ENCODE assay signal across 8 mouse cellular contexts in the genomic region with DNA sequence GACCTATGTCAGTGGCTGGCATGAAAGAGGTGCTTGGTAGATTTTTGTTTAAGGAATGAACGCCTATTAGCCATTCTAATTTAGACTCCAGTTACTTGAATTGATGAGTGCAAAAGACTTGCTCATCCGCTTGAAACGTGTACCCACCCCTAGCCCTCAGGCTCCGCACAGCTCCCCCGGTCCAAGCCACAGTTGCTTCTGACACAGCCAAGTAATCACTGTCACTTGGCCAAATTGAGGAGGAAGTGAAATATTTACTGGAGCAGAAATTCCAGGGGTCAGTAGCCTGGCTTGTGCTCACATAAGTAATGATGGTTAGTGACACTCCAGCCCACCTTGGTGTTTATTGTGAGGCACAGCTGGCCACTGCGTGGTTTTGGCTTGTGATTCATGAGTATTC.
DNase-seq lines count a peak whose midpoint lies in the region; ATAC-seq and TF ChIP-seq lines count a peak whose summit lies in the region.

No protein-coding gene starts in this region.

- intact Hi-C loops in left cerebral cortex, adult 2 months (cut with DNase I): no loop called here

- no peaks in the 10 kb centered on the region for H3K27me3 ChIP-seq in lung, embryonic 14.5 days (ENCODE audit: insufficient read depth, low read length)
- H3K27me3 ChIP-seq in heart, embryonic 11.5 days (ENCODE audit: control insufficient read depth, insufficient read depth, low read length): no peaks in the 10 kb centered on the region
- no peaks in the 10 kb centered on the region for H3K27me3 ChIP-seq in midbrain, postnatal 0 days (ENCODE audit: insufficient read depth, low read length)

- H3K9me3 ChIP-seq in lung, embryonic 14.5 days (ENCODE audit: low read depth, low read length): no peaks in the 10 kb centered on the region
- H3K9me3 ChIP-seq in heart, embryonic 11.5 days (replicated peaks; ENCODE audit: control insufficient read depth, low read length): no peaks in the 10 kb centered on the region
- no peaks in the 10 kb centered on the region for H3K9me3 ChIP-seq in midbrain, postnatal 0 days (ENCODE audit: low read length)

- H3K27ac ChIP-seq in lung, embryonic 14.5 days (ENCODE audit: low read depth): peak overlapping the region; percentile 44; the same call in 1 of the 2 replicates
- H3K27ac ChIP-seq in heart, embryonic 11.5 days (ENCODE audit: low read depth, low read length): no peak overlapping the region
- peak overlapping the region; percentile 38; the same call in 1 of the 2 replicates for H3K27ac ChIP-seq in midbrain, postnatal 0 days (ENCODE audit: low read depth, low read length)
- no peak overlapping the region for H3K27ac ChIP-seq in left cerebral cortex, adult 2 months

- H3K4me3 ChIP-seq in lung, embryonic 14.5 days (ENCODE audit: low read depth, low read length): no peak overlapping the region
- no peak overlapping the region for H3K4me3 ChIP-seq in lung, adult 2 months (replicated peaks; ENCODE audit: extremely low read depth, low read depth, low read length)
- no peak overlapping the region for H3K4me3 ChIP-seq in heart, embryonic 11.5 days (ENCODE audit: low read depth, low read length)
- no peak overlapping the region for H3K4me3 ChIP-seq in midbrain, postnatal 0 days (ENCODE audit: low read depth, low read length)
- H3K4me3 ChIP-seq in left cerebral cortex, adult 2 months: no peak overlapping the region

- DNase-seq in lung, embryonic 14.5 days: peak; percentile 69
- no peak for DNase-seq in lung, adult 2 months
- DNase-seq in kidney, postnatal 10 days: peak; percentile 45
- peak; percentile 62 for DNase-seq in midbrain, postnatal 0 days (ENCODE audit: low spot score)
- no peak for DNase-seq in left cerebral cortex, adult 9 months (ENCODE audit: low spot score in 2 of 2)
- no peak for DNase-seq in ovary, postnatal 10 days (ENCODE audit: low spot score)
- DNase-seq in left cerebral cortex, adult 2 months (ENCODE audit: extremely low spot score in 1 of 2, low spot score in 2 of 2): no peak

- peaks cover 12% of the 10 kb centered on the region for H3K4me1 ChIP-seq in lung, embryonic 14.5 days (ENCODE audit: insufficient read depth)
- peaks cover 5% of the 10 kb centered on the region for H3K4me1 ChIP-seq in lung, adult 2 months (ENCODE audit: control insufficient read depth, insufficient read depth, low read length)
- peaks cover 10% of the 10 kb centered on the region for H3K4me1 ChIP-seq in heart, embryonic 11.5 days (ENCODE audit: control insufficient read depth, insufficient read depth, low read length)
- H3K4me1 ChIP-seq in midbrain, postnatal 0 days (ENCODE audit: insufficient read depth, low read length): peaks cover 3% of the 10 kb centered on the region; the same call in 1 of the 2 replicates

- peak overlapping the region; percentile 34 for H3K4me2 ChIP-seq in lung, embryonic 14.5 days
- peak overlapping the region; percentile 40; the same call in 1 of the 2 replicates for H3K4me2 ChIP-seq in heart, embryonic 11.5 days
- peak overlapping the region; percentile 19; the same call in 1 of the 2 replicates for H3K4me2 ChIP-seq in midbrain, postnatal 0 days (ENCODE audit: low read depth, low read length, poor library complexity, severe bottlenecking)

- H3K9ac ChIP-seq in lung, embryonic 14.5 days: no peak overlapping the region
- H3K9ac ChIP-seq in heart, embryonic 11.5 days (ENCODE audit: low read depth, low read length): no peak overlapping the region
- H3K9ac ChIP-seq in midbrain, postnatal 0 days (replicated peaks; ENCODE audit: low read length, poor library complexity, severe bottlenecking): 0 out of 2 replicates have a peak overlapping the region, but pooled peaks have one; percentile 19

- H3K36me3 ChIP-seq in lung, embryonic 14.5 days (ENCODE audit: insufficient read depth): no peaks in the 10 kb centered on the region
- H3K36me3 ChIP-seq in heart, embryonic 11.5 days (ENCODE audit: control insufficient read depth, insufficient read depth, low read length): no peaks in the 10 kb centered on the region
- no peaks in the 10 kb centered on the region for H3K36me3 ChIP-seq in midbrain, postnatal 0 days (ENCODE audit: insufficient read depth, low read length)

- peak; percentile 66; the same call in 1 of the 2 replicates for ATAC-seq in lung, embryonic 14.5 days (ENCODE audit: insufficient read depth)
- no peak for ATAC-seq in heart, embryonic 11.5 days (replicated peaks; ENCODE audit: insufficient number of reproducible peaks, low FRiP score, low TSS enrichment)
- no peak for ATAC-seq in midbrain, postnatal 0 days (ENCODE audit: low FRiP score)

- WGBS in lung, embryonic 14.5 days: 24% methylated on average over 6 of the region's 6 CpGs
- 26% methylated on average over 6 of the region's 6 CpGs for WGBS in lung, adult 2 months
- WGBS in heart, embryonic 11.5 days (ENCODE audit: insufficient replicate concordance): 64% methylated on average over 6 of the region's 6 CpGs
- WGBS in midbrain, postnatal 0 days: 49% methylated on average over 6 of the region's 6 CpGs

- TF ChIP-seq CTCF in lung, embryonic 14.5 days (IDR thresholded peaks at IDR 0.05; ENCODE audit: low read depth): no peak
- TF ChIP-seq CTCF in lung, adult 2 months (IDR thresholded peaks at IDR 0.05; ENCODE audit: insufficient read depth, low read length): no peak
- TF ChIP-seq CTCF in midbrain, postnatal 0 days (IDR thresholded peaks at IDR 0.05): no peak
- TF ChIP-seq CTCF in left cerebral cortex, adult 2 months (IDR thresholded peaks at IDR 0.05): no peak

- TF ChIP-seq POLR2A in lung, adult 2 months (IDR thresholded peaks at IDR 0.05; ENCODE audit: borderline replicate concordance, extremely low read depth, low read depth, low read length): no peak

Comparison
In these comparisons a context has a peak if more than half of its experiments do, and no peak if none do; other contexts are left out.
1. DNase-seq: peak in lung, embryonic 14.5 days (single experiment), kidney, postnatal 10 days (single experiment) and midbrain, postnatal 0 days (single experiment); none in lung, adult 2 months (single experiment), left cerebral cortex, adult 9 months (0 of 2), ovary, postnatal 10 days (single experiment) and left cerebral cortex, adult 2 months (0 of 2).
2. H3K27ac ChIP-seq: peak in lung, embryonic 14.5 days (single experiment) and midbrain, postnatal 0 days (single experiment); none in heart, embryonic 11.5 days (single experiment) and left cerebral cortex, adult 2 months (single experiment).
3. Peak in every context shown above with its lines, with median percentiles within 50 percentile points of each other: H3K4me2 ChIP-seq.